ENCODE assay signal across 14 mouse cellular contexts in genomic region chr6:41727989-41728609, GRCm38 (mm10). TPM values are rescaled to one million over a fixed set of nuclear protein-coding genes. Genes with fewer than 3 reads are reported as not detected.
DNase-seq lines count a peak whose midpoint lies in the region; ATAC-seq and TF ChIP-seq lines count a peak whose summit lies in the region.
"Had no signal": no experiment of that assay in that cellular context is flagged by ENCODE, and none has a peak within 500 bp of the region (broad histone marks: within the 10 kb centered on the region; RNA-seq: fewer than 3 reads in every experiment).

No protein-coding gene starts in this region.

- H3K27me3 ChIP-seq in kidney, postnatal 0 days (ENCODE audit: insufficient read depth, low read length) = no peaks in the 10 kb centered on the region
- no peaks in the 10 kb centered on the region for H3K27me3 ChIP-seq in kidney, embryonic 16.5 days (ENCODE audit: insufficient read depth, low read length)
- H3K27me3 ChIP-seq in liver, embryonic 13.5 days = no peaks in the 10 kb centered on the region
- H3K27me3 ChIP-seq: heart, embryonic 15.5 days had no signal

- peak; percentile 46 for TF ChIP-seq CTCF in kidney, postnatal 0 days (IDR thresholded peaks at IDR 0.05; ENCODE audit: low read depth)

- no peak overlapping the region for H3K27ac ChIP-seq in kidney, postnatal 0 days
- H3K27ac ChIP-seq in kidney, embryonic 16.5 days (ENCODE audit: low read length) = no peak overlapping the region
- H3K27ac ChIP-seq in liver, embryonic 13.5 days = no peak overlapping the region
- H3K27ac ChIP-seq: heart, embryonic 15.5 days; hindbrain, postnatal 0 days; layer of hippocampus, adult 2 months had no signal

- H3K4me3 ChIP-seq in kidney, postnatal 0 days (replicated peaks; ENCODE audit: low read depth, low read length) = no peak overlapping the region
- H3K4me3 ChIP-seq in kidney, embryonic 16.5 days (ENCODE audit: low read length) = no peak overlapping the region
- H3K4me3 ChIP-seq in liver, embryonic 13.5 days (replicated peaks) = no peak overlapping the region
- H3K4me3 ChIP-seq: heart, embryonic 15.5 days; layer of hippocampus, adult 2 months; myocyte had no signal

- H3K9me3 ChIP-seq in kidney, postnatal 0 days (replicated peaks; ENCODE audit: low read length) = no peaks in the 10 kb centered on the region
- H3K9me3 ChIP-seq in kidney, embryonic 16.5 days (ENCODE audit: low read length) = no peaks in the 10 kb centered on the region
- no peaks in the 10 kb centered on the region for H3K9me3 ChIP-seq in liver, embryonic 13.5 days (replicated peaks)
- H3K9me3 ChIP-seq: heart, embryonic 15.5 days had no signal

- 88% methylated on average over 1 of the region's 1 CpGs for WGBS in kidney, postnatal 0 days
- 76% methylated on average over 1 of the region's 1 CpGs for WGBS in kidney, embryonic 16.5 days
- 51% methylated on average over 1 of the region's 1 CpGs for WGBS in liver, embryonic 13.5 days (ENCODE audit: insufficient replicate concordance)

- no peak overlapping the region for H3K9ac ChIP-seq in kidney, postnatal 0 days (ENCODE audit: low read depth, low read length)
- no peak overlapping the region for H3K9ac ChIP-seq in kidney, embryonic 16.5 days (replicated peaks; ENCODE audit: low read length)
- no peak overlapping the region for H3K9ac ChIP-seq in liver, embryonic 13.5 days
- H3K9ac ChIP-seq: heart, embryonic 15.5 days had no signal

- DNase-seq in kidney, postnatal 0 days (ENCODE audit: low spot score) = no peak
- peak; percentile 21 for DNase-seq in T-cell, adult 2 months (ENCODE audit: low spot score)
- peak; percentile 33 for DNase-seq in liver, embryonic 13.5 days
- peak; percentile 60 for DNase-seq in thymus, postnatal 14 days
- no peak for DNase-seq in urinary bladder, adult 2 months (ENCODE audit: low spot score)
- no peak for DNase-seq in right cerebral cortex, postnatal 25 days
- DNase-seq: left cerebral cortex, postnatal 4 days had no signal

- ATAC-seq in kidney, postnatal 0 days (replicated peaks; ENCODE audit: low FRiP score, low read depth) = no peak
- no peak for ATAC-seq in kidney, embryonic 16.5 days (ENCODE audit: low FRiP score, low TSS enrichment)
- peak; percentile 83 for ATAC-seq in liver, embryonic 13.5 days (ENCODE audit: low read depth)
- no peak for ATAC-seq in monocyte, adult 5-6 weeks (replicated peaks; ENCODE audit: insufficient number of reproducible peaks, low FRiP score, low TSS enrichment, poor library complexity, severe bottlenecking)
- ATAC-seq: hindbrain, postnatal 0 days had no signal

- no peaks in the 10 kb centered on the region for H3K36me3 ChIP-seq in kidney, postnatal 0 days (ENCODE audit: insufficient read depth, low read length)
- H3K36me3 ChIP-seq in kidney, embryonic 16.5 days (ENCODE audit: insufficient read depth, low read length) = no peaks in the 10 kb centered on the region
- no peaks in the 10 kb centered on the region for H3K36me3 ChIP-seq in liver, embryonic 13.5 days
- H3K36me3 ChIP-seq: heart, embryonic 15.5 days had no signal

- H3K4me2 ChIP-seq in kidney, postnatal 0 days (ENCODE audit: low read length) = no peak overlapping the region
- no peak overlapping the region for H3K4me2 ChIP-seq in kidney, embryonic 16.5 days (replicated peaks; ENCODE audit: low read depth, low read length)
- no peak overlapping the region for H3K4me2 ChIP-seq in liver, embryonic 13.5 days
- H3K4me2 ChIP-seq: heart, embryonic 15.5 days had no signal

- no peaks in the 10 kb centered on the region for H3K4me1 ChIP-seq in kidney, postnatal 0 days (replicated peaks; ENCODE audit: insufficient read depth, low read length)
- H3K4me1 ChIP-seq in kidney, embryonic 16.5 days (ENCODE audit: insufficient read depth, low read length) = no peaks in the 10 kb centered on the region
- peaks cover 6% of the 10 kb centered on the region for H3K4me1 ChIP-seq in liver, embryonic 13.5 days (replicated peaks)
- H3K4me1 ChIP-seq: heart, embryonic 15.5 days had no signal

RNA-seq across cellular contexts. Expression of gene Kel, which starts 24.0 kb away (rescaled TPM):
- 3.0 and 4.0 TPM in 2 replicates for polyA plus RNA-seq in kidney, postnatal 0 days (2015; fragmentation: Nextera tagmentation; extraction: Ambion mirVana)
- polyA plus RNA-seq in kidney, embryonic 16.5 days (2015; fragmentation: Nextera tagmentation; extraction: Ambion mirVana) = 2.3 and 3.8 TPM in 2 replicates
- polyA plus RNA-seq in liver, embryonic 13.5 days (2015; fragmentation: Nextera tagmentation; extraction: Ambion mirVana) = 237 and 259 TPM in 2 replicates
- 0.39 TPM in 1 of 3 replicates, not detected in the others for total RNA-seq in monocyte, adult 5-6 weeks (2017)
- not detected in 2 replicates for polyA plus RNA-seq in urinary bladder, adult 2 months (2012; rRNA removed)
- total RNA-seq: gastrocnemius, adult 18-20 months; hindbrain, postnatal 0 days; layer of hippocampus, adult 2 months; left cerebral cortex, postnatal 4 days had no signal
- polyA plus RNA-seq: myocyte had no signal

RNA-seq across cellular contexts. Expression of gene Llcfc1, which starts 43.9 kb away (rescaled TPM):
- 0.49 and 0.57 TPM in 2 replicates for polyA plus RNA-seq in kidney, postnatal 0 days (2015; fragmentation: Nextera tagmentation; extraction: Ambion mirVana)
- polyA plus RNA-seq in kidney, embryonic 16.5 days (2015; fragmentation: Nextera tagmentation; extraction: Ambion mirVana) = 0.22 and 0.58 TPM in 2 replicates
- not detected in 2 replicates for polyA plus RNA-seq in liver, embryonic 13.5 days (2015; fragmentation: Nextera tagmentation; extraction: Ambion mirVana)
- not detected in 3 replicates for total RNA-seq in monocyte, adult 5-6 weeks (2017)
- not detected in 2 replicates for polyA plus RNA-seq in urinary bladder, adult 2 months (2012; rRNA removed)
- total RNA-seq: gastrocnemius, adult 18-20 months; layer of hippocampus, adult 2 months; left cerebral cortex, postnatal 4 days had no signal
- polyA plus RNA-seq: heart, embryonic 15.5 days; hindbrain, postnatal 0 days; myocyte had no signal

RNA-seq across cellular contexts. Expression of gene Olfr459, which starts 46.9 kb away (rescaled TPM):
- polyA plus RNA-seq in kidney, postnatal 0 days (2015; fragmentation: Nextera tagmentation; extraction: Ambion mirVana) = not detected in 2 replicates
- polyA plus RNA-seq in kidney, embryonic 16.5 days (2015; fragmentation: Nextera tagmentation; extraction: Ambion mirVana) = not detected in 2 replicates
- not detected in 2 replicates for polyA plus RNA-seq in liver, embryonic 13.5 days (2015; fragmentation: Nextera tagmentation; extraction: Ambion mirVana)
- total RNA-seq in monocyte, adult 5-6 weeks (2017) = not detected in 3 replicates
- polyA plus RNA-seq in urinary bladder, adult 2 months (2012; rRNA removed) = not detected in 2 replicates
- total RNA-seq: gastrocnemius, adult 18-20 months; hindbrain, postnatal 0 days; layer of hippocampus, adult 2 months; left cerebral cortex, postnatal 4 days had no signal
- polyA plus RNA-seq: heart, embryonic 15.5 days; hindbrain, postnatal 0 days; myocyte had no signal

RNA-seq across cellular contexts. Expression of gene Trpv5, which starts 47.5 kb away (rescaled TPM):
- 9.4 and 10.7 TPM in 2 replicates for polyA plus RNA-seq in kidney, postnatal 0 days (2015; fragmentation: Nextera tagmentation; extraction: Ambion mirVana)
- 3.1 and 3.8 TPM in 2 replicates for polyA plus RNA-seq in kidney, embryonic 16.5 days (2015; fragmentation: Nextera tagmentation; extraction: Ambion mirVana)
- 0.08 TPM in 1 of 2 replicates, not detected in the other for polyA plus RNA-seq in liver, embryonic 13.5 days (2015; fragmentation: Nextera tagmentation; extraction: Ambion mirVana)
- total RNA-seq in monocyte, adult 5-6 weeks (2017) = not detected in 3 replicates
- not detected in 2 replicates for polyA plus RNA-seq in urinary bladder, adult 2 months (2012; rRNA removed)
- total RNA-seq: gastrocnemius, adult 18-20 months; hindbrain, postnatal 0 days; layer of hippocampus, adult 2 months; left cerebral cortex, postnatal 4 days had no signal
- polyA plus RNA-seq: heart, embryonic 15.5 days; hindbrain, postnatal 0 days; myocyte had no signal

Comparison
In these comparisons a context has a peak if more than half of its experiments do, and no peak if none do; other contexts are left out.
1. DNase-seq: peak in T-cell, adult 2 months (single experiment), liver, embryonic 13.5 days (single experiment) and thymus, postnatal 14 days (single experiment); none in kidney, postnatal 0 days (single experiment), urinary bladder, adult 2 months (single experiment) and right cerebral cortex, postnatal 25 days (single experiment).
2. RNA of gene Kel, which starts 24.0 kb away (polyA plus RNA-seq): 237 to 259 TPM in liver, embryonic 13.5 days; 2.3 to 3.8 TPM in kidney, embryonic 16.5 days, 3.0 to 4.0 TPM in kidney, postnatal 0 days and not detected in urinary bladder, adult 2 months; every median in the first group is over 10 times any median in the second.